Mouse (Mus musculus) erythroid progenitor cell, adult 5-6 weeks (primary cell): ENCODE data around the gene Comtd1. TPM values are rescaled to one million over a fixed set of nuclear protein-coding genes. Genes with fewer than 3 reads are reported as not detected.

Experiments used
- ATAC-seq: replicated peaks from 2 replicates; pipeline ENCODE4 v1.8.0; 2016; ENCODE audit warnings: moderate number of reproducible peaks, mild to moderate bottlenecking, moderate TSS enrichment, inconsistent platforms; ENCODE audit not compliant: poor library complexity, low FRiP score, severe bottlenecking
- total RNA-seq, 2 experiments: library from RNA; stranded (forward) in 1 of 2; stranded (reverse) in 1 of 2; fragments of 150-400 nt in 1 of 2; fragments of 186-747, 209-891 nt in 1 of 2; gene quantifications; 2 replicates each; pipeline versions ENCODE4 v1.2.3 to v1.2.4; 2015 to 2017; ENCODE audit warnings: low replicate concordance in 2 of 2

Gene Comtd1
- total RNA-seq (2015; ENCODE audit: low replicate concordance) (1.4 and 10.9 TPM in 2 replicates), total RNA-seq (2017; ENCODE audit: low replicate concordance) (10.0 and 12.7 TPM in 2 replicates)

- peak; percentile 85 for ATAC-seq
Measured at GRCm38 (mm10) chr14:21848166-21849154, at the start of gene Comtd1. Gene Comtd1 (minus strand): TSS chr14:21848977.

- ATAC-seq = no peak
Measured at GRCm38 (mm10) chr14:21892341-21892659, 43.5 kb upstream of the Comtd1 start.

- no peak for ATAC-seq
Measured at GRCm38 (mm10) chr14:21891581-21892340, 43.0 kb upstream of the Comtd1 start.

GRCm38 (mm10) chr14:21890430-21890829 is 41.7 kb upstream of the Comtd1 start:
- no peak for ATAC-seq

- no peak for ATAC-seq
Measured at GRCm38 (mm10) chr14:21866816-21867215, 18.0 kb upstream of the Comtd1 start.

GRCm38 (mm10) chr14:21866291-21866690 is 17.5 kb upstream of the Comtd1 start:
- ATAC-seq = no peak; the same call in 1 of the 2 replicates

GRCm38 (mm10) chr14:21856886-21857285 is 8.1 kb upstream of the Comtd1 start:
- no peak for ATAC-seq

GRCm38 (mm10) chr14:21855961-21856360 is 7.2 kb upstream of the Comtd1 start:
- no peak for ATAC-seq

GRCm38 (mm10) chr14:21854271-21854670 is 5.5 kb upstream of the Comtd1 start:
- ATAC-seq = no peak

GRCm38 (mm10) chr14:21853456-21854109 is 4.8 kb upstream of the Comtd1 start:
- ATAC-seq = peak; percentile 43

- peak; percentile 44 for ATAC-seq
Measured at GRCm38 (mm10) chr14:21851996-21852791, 3.4 kb upstream of the Comtd1 start.

- ATAC-seq = 0 out of 2 replicates have a peak, but pooled peaks have one; percentile 23
Measured at GRCm38 (mm10) chr14:21850419-21851127, 1.8 kb upstream of the Comtd1 start.

GRCm38 (mm10) chr14:21849524-21850418 is 994 bp upstream of the Comtd1 start:
- no peak for ATAC-seq

GRCm38 (mm10) chr14:21847381-21848165 is 1.2 kb downstream of the Comtd1 start:
- 0 out of 2 replicates have a peak, but pooled peaks have one; percentile 9 for ATAC-seq

GRCm38 (mm10) chr14:21846827-21847380 is 1.9 kb downstream of the Comtd1 start:
- ATAC-seq = no peak

GRCm38 (mm10) chr14:21843263-21843662 is 5.5 kb downstream of the Comtd1 start:
- ATAC-seq = no peak
